In genomic region chr1:186043709-186044452, GRCm38 (mm10) we compare ENCODE assay signal across 25 mouse cellular contexts.
DNase-seq lines count a peak whose midpoint lies in the region; ATAC-seq and TF ChIP-seq lines count a peak whose summit lies in the region.
"Had no signal": no experiment of that assay in that cellular context is flagged by ENCODE, and none has a peak within 500 bp of the region (broad histone marks: within the 10 kb centered on the region; RNA-seq: fewer than 3 reads in every experiment).

No protein-coding gene starts in this region.

- no peaks in the 10 kb centered on the region for H3K9me3 ChIP-seq in forebrain, postnatal 0 days (ENCODE audit: low read length)
- H3K9me3 ChIP-seq: heart, embryonic 13.5 days; hindbrain, embryonic 12.5 days; liver, embryonic 15.5 days; lung, embryonic 15.5 days; neural tube, embryonic 15.5 days had no signal

- no peak overlapping the region for H3K27ac ChIP-seq in forebrain, postnatal 0 days (ENCODE audit: low read depth, low read length)
- H3K27ac ChIP-seq: heart, adult 2 months; heart, embryonic 13.5 days; hindbrain, embryonic 12.5 days; liver, embryonic 15.5 days; lung, embryonic 15.5 days; neural tube, embryonic 15.5 days had no signal

- no peak overlapping the region for H3K4me3 ChIP-seq in forebrain, postnatal 0 days (ENCODE audit: low read depth, low read length)
- H3K4me3 ChIP-seq: heart, adult 2 months; heart, embryonic 13.5 days; hindbrain, embryonic 12.5 days; liver, embryonic 15.5 days; lung, embryonic 15.5 days; neural tube, embryonic 15.5 days had no signal

- H3K36me3 ChIP-seq in forebrain, postnatal 0 days (ENCODE audit: insufficient read depth): no peaks in the 10 kb centered on the region
- H3K36me3 ChIP-seq: heart, embryonic 13.5 days; hindbrain, embryonic 12.5 days; liver, embryonic 15.5 days; lung, embryonic 15.5 days; neural tube, embryonic 15.5 days had no signal

- 46% methylated on average over 11 of the region's 11 CpGs for WGBS in forebrain, postnatal 0 days

- no peak overlapping the region for H3K9ac ChIP-seq in forebrain, postnatal 0 days
- H3K9ac ChIP-seq: heart, embryonic 13.5 days; hindbrain, embryonic 12.5 days; liver, embryonic 15.5 days; lung, embryonic 15.5 days; neural tube, embryonic 15.5 days had no signal

- no peak for TF ChIP-seq CTCF in forebrain, postnatal 0 days (IDR thresholded peaks at IDR 0.05; ENCODE audit: low read depth)

- no peak overlapping the region for H3K4me2 ChIP-seq in forebrain, postnatal 0 days (ENCODE audit: low read depth)
- H3K4me2 ChIP-seq: heart, embryonic 13.5 days; hindbrain, embryonic 12.5 days; liver, embryonic 15.5 days; lung, embryonic 15.5 days; midbrain, embryonic 11.5 days; neural tube, embryonic 15.5 days had no signal

- DNase-seq in gastrocnemius, adult 18-20 months (ENCODE audit: low spot score): peak; percentile 10
- no peak for DNase-seq in gastrocnemius, postnatal 10 days
- peak; percentile 12 to 32 for DNase-seq in kidney, postnatal 4 days
- DNase-seq in kidney, adult 11 months: no peak
- peak; percentile 34 for DNase-seq in NIH3T3 (ENCODE audit: low read depth)
- peak; percentile 13 for DNase-seq in forebrain, postnatal 0 days
- no peak for DNase-seq in right cerebral cortex, postnatal 10 days (ENCODE audit: low spot score in 2 of 2)
- DNase-seq: adrenal gland, adult 8-10 months; cerebellum, adult 8-10 months; cerebellum, postnatal 36 days; gastrocnemius, postnatal 14 days; heart, adult 2 months; heart, postnatal 14 days; kidney, postnatal 10 days; layer of hippocampus, postnatal 36 days; liver; thymus, adult 18-20 months; thymus, postnatal 36 days had no signal

- ATAC-seq in forebrain, postnatal 0 days: no peak; the same call in 1 of the 2 replicates
- no peak for ATAC-seq in granulocyte monocyte progenitor cell, adult 5-6 weeks (replicated peaks; ENCODE audit: poor library complexity, severe bottlenecking)

- no peaks in the 10 kb centered on the region for H3K27me3 ChIP-seq in forebrain, postnatal 0 days (ENCODE audit: insufficient read depth, low read length)
- H3K27me3 ChIP-seq: heart, embryonic 13.5 days; hindbrain, embryonic 12.5 days; liver, embryonic 15.5 days; lung, embryonic 15.5 days; neural tube, embryonic 15.5 days had no signal

- no peaks in the 10 kb centered on the region for H3K4me1 ChIP-seq in forebrain, postnatal 0 days (ENCODE audit: insufficient read depth)
- H3K4me1 ChIP-seq: heart, embryonic 13.5 days; hindbrain, embryonic 12.5 days; liver, embryonic 15.5 days; lung, embryonic 15.5 days had no signal

Comparison
In these comparisons a context has a peak if more than half of its experiments do, and no peak if none do; other contexts are left out.
1. DNase-seq: peak in gastrocnemius, adult 18-20 months (single experiment), kidney, postnatal 4 days (2 of 2), NIH3T3 (single experiment) and forebrain, postnatal 0 days (single experiment); none in gastrocnemius, postnatal 10 days (single experiment), kidney, adult 11 months (single experiment) and right cerebral cortex, postnatal 10 days (0 of 2).